Mouse (Mus musculus) embryonic facial prominence, embryonic 10.5 days (tissue): ENCODE measurements around the gene Psrc1. TPM values are rescaled to one million over a fixed set of nuclear protein-coding genes. Genes with fewer than 3 reads are reported as not detected.

ENCODE experiments used
- DNase-seq: peaks from one replicate; pipeline ENCODE4 v3.0.0-alpha.2; 2017; ENCODE audit warnings: low spot score
- H3K27ac ChIP-seq: fragments of 300-500 bp; sonication (generic); replicated peaks from 2 replicates; pipeline ENCODE4 v1.5.1; 2016; ENCODE audit warnings: mild to moderate bottlenecking
- H3K27me3 ChIP-seq: fragments of 300-500 bp; sonication (generic); replicated peaks from 2 replicates; pipeline ENCODE4 v1.6.1; 2016; ENCODE audit warnings: low read depth, mild to moderate bottlenecking; ENCODE audit not compliant: poor library complexity, severe bottlenecking
- H3K36me3 ChIP-seq: fragments of 300-500 bp; sonication (generic); replicated peaks from 2 replicates; pipeline ENCODE4 v1.6.1; 2016; ENCODE audit warnings: mild to moderate bottlenecking, moderate library complexity
- H3K4me1 ChIP-seq: fragments of 300-500 bp; sonication (generic); 2 replicates; pipeline ENCODE4 v1.6.1; 2016
- H3K4me3 ChIP-seq: fragments of 300-500 bp; sonication (generic); 2 replicates; pipeline ENCODE4 v1.5.1; 2016; ENCODE audit warnings: mild to moderate bottlenecking, moderate library complexity
- H3K9me3 ChIP-seq: fragments of 300-500 bp; sonication (generic); 2 replicates; pipeline ENCODE4 v1.6.1; 2016; ENCODE audit warnings: mild to moderate bottlenecking
- WGBS: fragments of 180-500 bp; shearing (Covaris S2); methylation state at CpG from one replicate; pipeline ENCODE4 v1.1.7; 2016; 5-methylcytosine and 5-hydroxymethylcytosine counted together
- polyA plus RNA-seq: library from polyadenylated mRNA; unstranded; fragments of >200 nt; fragmentation: Nextera tagmentation; extraction: Ambion mirVana; gene quantifications from 2 replicates; pipeline ENCODE4 v1.2.1, GENCODE M21; 2016

The Psrc1 gene
- polyA plus RNA-seq, 1 experiment from 2014 or later: 97.9 TPM

DNA sequence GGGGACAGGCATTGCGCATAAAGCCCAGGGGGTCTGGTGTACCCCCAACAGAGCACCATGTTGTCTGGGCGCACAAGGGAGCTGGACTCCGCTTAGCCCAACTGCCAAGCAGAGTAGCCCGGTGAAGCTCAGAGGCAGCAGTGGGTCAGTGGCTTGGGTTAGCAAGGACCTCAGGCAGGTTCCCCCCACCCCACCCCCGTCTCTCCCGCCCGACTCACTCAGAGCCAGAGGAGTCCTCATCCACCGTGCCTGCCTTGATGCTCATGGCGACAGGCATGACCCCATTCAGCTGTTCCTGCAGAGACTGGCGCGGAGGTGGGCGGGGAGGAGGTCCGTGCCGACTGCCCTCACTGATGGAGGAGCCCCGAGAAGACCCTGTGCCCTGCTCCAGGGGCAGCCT lies 9.2 kb downstream of the Psrc1 start:
- H3K9me3 ChIP-seq: no peaks in the 10 kb centered on the region
- peaks cover 40% of the 10 kb centered on the region for H3K4me1 ChIP-seq
- DNase-seq: no peak
- peaks cover 61% of the 10 kb centered on the region for H3K36me3 ChIP-seq
- peaks cover 22% of the 10 kb centered on the region for H3K27me3 ChIP-seq
- no peak overlapping the region for H3K4me3 ChIP-seq
- H3K27ac ChIP-seq: peak overlapping the region; percentile 69
- 44% methylated on average over 15 of the region's 15 CpGs for WGBS

DNA sequence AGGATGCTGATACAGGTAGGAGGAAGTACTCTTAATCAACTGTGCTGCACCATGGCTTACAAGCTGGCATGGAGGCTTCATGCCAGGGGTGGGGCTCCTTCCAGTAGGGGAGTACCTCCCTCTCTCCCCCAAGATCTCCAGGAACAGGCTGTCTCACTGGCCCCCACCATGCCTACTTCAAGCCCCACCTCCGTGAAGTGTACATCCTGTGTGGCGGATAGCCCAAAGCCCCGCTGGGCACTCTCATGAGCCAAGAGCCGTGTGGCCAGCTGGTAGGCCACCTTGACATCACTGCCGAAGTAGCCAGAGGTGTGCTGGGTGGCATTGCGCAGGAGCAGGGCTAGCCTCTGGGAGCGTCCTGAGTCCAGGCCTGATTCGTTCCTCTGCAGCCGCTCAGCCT lies 14.6 kb downstream of the Psrc1 start:
- Histone ChIP-seq H3K9me3 (no peaks in the 10 kb centered on the region), H3K4me3 (no peak overlapping the region), H3K4me1 (peaks cover 25% of the 10 kb centered on the region), H3K27ac (no peak overlapping the region), H3K27me3 (peaks cover 10% of the 10 kb centered on the region; the same call in 1 of the 2 replicates), H3K36me3 (peaks cover 98% of the 10 kb centered on the region)
- 92% methylated on average over 9 of the region's 9 CpGs for WGBS
- no peak for DNase-seq

DNA sequence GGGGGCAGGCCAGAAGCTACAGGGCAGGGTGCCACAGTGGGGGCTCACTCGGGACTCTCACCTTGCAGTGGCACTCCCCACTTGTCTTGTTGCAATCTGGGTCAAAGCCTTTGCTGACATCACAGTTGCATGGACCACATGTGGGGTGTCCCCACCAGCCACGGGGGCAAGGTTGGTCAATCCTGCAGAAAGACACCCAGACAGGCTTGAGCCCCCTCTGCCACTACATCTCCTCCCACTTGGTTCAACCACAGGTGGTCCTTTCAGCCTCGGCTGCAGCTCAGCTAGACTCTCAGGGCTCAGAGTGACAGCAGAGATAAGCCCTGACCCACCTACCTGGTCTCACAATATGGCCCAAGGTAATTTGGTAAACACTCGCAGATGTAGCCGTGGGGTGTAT lies 16.8 kb downstream of the Psrc1 start:
- 88% methylated on average over 5 of the region's 5 CpGs for WGBS
- Histone ChIP-seq H3K4me1 (peaks cover 19% of the 10 kb centered on the region), H3K27me3 (no peaks in the 10 kb centered on the region), H3K4me3 (no peak overlapping the region), H3K36me3 (peaks cover 97% of the 10 kb centered on the region), H3K9me3 (no peaks in the 10 kb centered on the region), H3K27ac (no peak overlapping the region)
- DNase-seq: no peak

DNA sequence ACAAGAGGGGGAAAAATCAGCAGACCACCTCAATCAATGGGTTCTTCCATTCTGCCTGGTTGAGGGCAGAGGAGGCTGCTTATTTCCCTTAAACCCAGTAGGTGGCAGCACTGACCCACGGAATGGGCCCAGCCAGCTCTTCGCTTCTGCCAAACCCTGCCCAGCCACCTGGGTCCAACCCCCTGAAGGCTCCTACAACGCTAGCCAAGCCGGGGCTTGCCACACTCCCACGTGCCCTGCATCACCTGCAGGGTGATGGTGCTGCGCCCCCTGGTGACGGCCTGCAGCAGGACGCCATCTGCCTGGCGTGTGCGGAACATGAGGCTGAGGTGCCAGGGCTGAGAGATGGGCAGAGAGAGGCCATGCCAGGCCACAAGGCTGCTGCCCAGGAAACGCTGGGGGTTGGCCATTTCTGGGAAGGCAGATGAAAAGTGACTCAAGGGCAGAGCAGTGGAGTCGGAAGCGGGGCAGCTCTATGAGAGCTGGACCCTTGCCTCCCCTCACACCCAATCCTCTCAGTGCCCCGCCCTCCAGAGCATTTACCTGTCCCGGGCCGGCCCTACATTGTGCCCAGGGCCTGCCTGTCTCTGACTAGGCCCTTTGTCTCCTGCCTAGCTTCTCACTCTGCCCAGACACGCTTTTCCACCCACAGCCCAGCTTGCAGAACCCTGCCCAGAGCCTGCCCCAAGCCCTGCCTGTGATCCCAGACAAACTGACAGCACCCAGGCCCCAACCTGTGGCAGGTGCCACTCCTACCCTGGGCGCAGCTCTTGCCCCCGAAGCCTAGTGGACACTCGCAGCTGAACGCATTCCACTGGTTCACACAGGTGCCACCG lies 18.3 kb downstream of the Psrc1 start:
- Histone ChIP-seq H3K4me1 (peaks cover 34% of the 10 kb centered on the region), H3K36me3 (peaks cover 95% of the 10 kb centered on the region), H3K27ac (peak overlapping the region; percentile 55), H3K4me3 (peak overlapping the region; percentile 15), H3K9me3 (no peaks in the 10 kb centered on the region), H3K27me3 (no peaks in the 10 kb centered on the region)
- DNase-seq: peak; percentile 92
- WGBS: 36% methylated on average over 22 of the region's 22 CpGs

DNA sequence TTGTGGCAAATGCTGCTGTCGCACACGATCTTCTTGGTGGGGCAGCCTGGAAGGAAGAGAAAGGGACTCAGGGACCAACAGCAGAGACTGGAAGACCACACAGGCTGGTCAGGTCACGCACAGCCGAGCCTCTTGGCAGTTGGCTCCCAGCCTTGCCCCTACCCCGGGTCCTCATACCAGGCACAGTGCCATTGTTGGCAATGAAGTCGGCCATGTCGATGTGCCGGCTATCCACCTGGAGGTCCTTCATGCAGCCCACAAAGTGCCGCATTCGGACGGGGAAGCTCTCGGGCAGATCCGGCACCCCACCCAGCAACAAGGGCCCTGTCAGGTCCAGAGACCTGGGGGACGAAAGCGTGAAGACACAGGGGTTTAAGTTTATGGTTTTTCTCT lies 18.9 kb downstream of the Psrc1 start:
- Histone ChIP-seq H3K9me3 (no peaks in the 10 kb centered on the region), H3K36me3 (peaks cover 94% of the 10 kb centered on the region), H3K4me1 (peaks cover 37% of the 10 kb centered on the region), H3K27ac (peak overlapping the region; percentile 55; the same call in 1 of the 2 replicates), H3K27me3 (no peaks in the 10 kb centered on the region), H3K4me3 (no peak overlapping the region)
- DNase-seq: no peak
- 89% methylated on average over 15 of the region's 15 CpGs for WGBS

DNA sequence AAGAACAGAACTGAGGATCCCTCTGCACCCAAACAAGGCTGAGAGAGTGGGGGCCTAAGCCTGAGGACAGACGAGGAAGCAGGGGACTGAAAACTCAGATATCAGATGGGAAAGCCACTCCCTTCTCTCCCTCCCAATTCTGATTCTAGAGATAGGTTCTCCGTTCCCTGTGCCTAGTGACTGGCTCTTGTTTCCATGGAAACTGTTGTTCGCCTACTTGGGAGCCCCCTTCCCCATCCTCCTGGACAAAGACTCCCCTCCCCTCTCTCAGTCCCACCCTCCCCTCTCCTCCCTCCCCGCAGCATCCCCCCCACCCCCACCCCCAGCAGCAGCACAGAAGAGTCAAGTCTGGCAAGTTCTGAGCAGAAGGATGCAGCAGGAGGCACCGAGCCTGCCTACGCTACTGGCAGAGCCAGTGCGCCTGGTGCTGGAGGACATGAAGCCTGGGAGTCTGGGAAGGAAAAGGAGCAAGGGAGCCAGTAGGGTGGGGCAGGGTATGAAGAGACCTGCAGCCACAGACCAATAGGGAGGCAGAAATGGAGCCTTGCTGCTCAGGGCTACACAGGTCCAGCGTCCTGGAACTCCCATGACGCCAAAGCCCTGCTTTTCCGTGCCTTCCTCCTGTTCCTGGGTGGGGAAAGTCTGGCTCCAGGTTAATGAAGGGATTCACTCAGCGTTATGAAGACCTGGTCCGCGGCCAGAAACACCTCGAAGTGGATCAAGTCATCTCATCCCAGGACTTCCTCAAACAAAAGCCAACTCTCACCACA lies 22.1 kb downstream of the Psrc1 start:
- peaks cover 88% of the 10 kb centered on the region for H3K36me3 ChIP-seq
- 45% methylated on average over 14 of the region's 14 CpGs for WGBS
- H3K9me3 ChIP-seq: no peaks in the 10 kb centered on the region
- peaks cover 53% of the 10 kb centered on the region for H3K4me1 ChIP-seq
- no peaks in the 10 kb centered on the region for H3K27me3 ChIP-seq
- DNase-seq: peak; percentile 25
- H3K27ac ChIP-seq: peak overlapping the region; percentile 77
- peak overlapping the region; percentile 23; the same call in 1 of the 2 replicates for H3K4me3 ChIP-seq

DNA sequence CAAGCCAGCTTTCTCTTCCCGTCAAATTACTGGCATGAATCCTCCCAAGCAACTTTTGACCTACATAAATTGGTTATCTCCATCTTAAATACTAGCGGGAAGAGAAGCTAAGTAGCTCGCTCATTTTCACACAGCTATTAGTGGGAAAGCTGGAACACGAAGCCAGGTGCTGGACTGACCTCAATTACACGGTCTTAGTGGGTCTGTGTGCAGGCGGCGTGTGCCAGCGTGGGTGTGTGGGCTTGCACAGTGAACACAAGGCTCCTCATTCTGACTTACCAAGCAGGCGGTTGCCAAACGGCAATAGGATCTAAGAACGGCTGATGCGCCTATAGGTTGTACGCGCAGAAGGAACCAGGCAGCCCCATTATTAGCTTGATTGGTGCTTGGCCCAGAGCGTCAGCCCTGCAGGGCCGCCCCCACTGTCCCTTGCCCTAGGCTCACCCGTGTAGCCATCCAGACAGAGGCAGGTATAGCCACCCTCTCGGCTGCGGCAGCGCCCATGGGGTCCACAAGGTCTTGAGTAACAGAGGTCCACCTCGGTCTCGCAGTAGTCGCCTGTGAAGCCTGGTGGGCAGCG lies 22.8 kb downstream of the Psrc1 start:
- H3K9me3 ChIP-seq: no peaks in the 10 kb centered on the region
- DNase-seq: no peak
- 89% methylated on average over 24 of the region's 24 CpGs for WGBS
- H3K27me3 ChIP-seq: no peaks in the 10 kb centered on the region
- peaks cover 60% of the 10 kb centered on the region for H3K4me1 ChIP-seq
- H3K4me3 ChIP-seq: no peak overlapping the region
- H3K36me3 ChIP-seq: peaks cover 82% of the 10 kb centered on the region
- H3K27ac ChIP-seq: peak overlapping the region; percentile 27

DNA sequence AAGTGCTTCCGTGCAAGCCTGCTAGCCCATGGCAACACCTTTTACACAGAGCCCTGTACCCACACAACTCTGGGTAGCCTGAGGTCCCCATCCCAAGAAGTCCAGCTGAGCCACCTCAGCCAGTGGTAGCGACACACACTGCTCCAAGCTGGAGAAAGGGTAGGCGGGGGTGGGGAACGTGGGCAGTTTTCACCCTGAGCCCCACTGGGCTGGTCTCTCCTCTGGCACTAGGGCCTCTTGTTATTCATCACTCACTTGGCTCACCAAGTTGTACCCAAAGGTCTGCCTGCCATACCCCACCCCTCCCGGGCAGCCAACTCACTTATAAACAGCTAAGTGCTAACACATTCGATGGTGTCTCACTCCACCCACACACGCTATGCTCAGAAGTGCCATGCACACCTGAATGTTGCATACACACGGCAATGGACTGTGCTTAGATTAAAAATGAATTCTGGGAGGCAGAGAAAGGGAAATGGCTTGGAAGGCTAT lies 24.9 kb downstream of the Psrc1 start:
- no peak for DNase-seq
- Histone ChIP-seq H3K27me3 (no peaks in the 10 kb centered on the region), H3K4me1 (peaks cover 53% of the 10 kb centered on the region), H3K4me3 (no peak overlapping the region), H3K36me3 (peaks cover 80% of the 10 kb centered on the region), H3K9me3 (peaks cover 13% of the 10 kb centered on the region), H3K27ac (no peak overlapping the region)
- WGBS: 91% methylated on average over 8 of the region's 8 CpGs

DNA sequence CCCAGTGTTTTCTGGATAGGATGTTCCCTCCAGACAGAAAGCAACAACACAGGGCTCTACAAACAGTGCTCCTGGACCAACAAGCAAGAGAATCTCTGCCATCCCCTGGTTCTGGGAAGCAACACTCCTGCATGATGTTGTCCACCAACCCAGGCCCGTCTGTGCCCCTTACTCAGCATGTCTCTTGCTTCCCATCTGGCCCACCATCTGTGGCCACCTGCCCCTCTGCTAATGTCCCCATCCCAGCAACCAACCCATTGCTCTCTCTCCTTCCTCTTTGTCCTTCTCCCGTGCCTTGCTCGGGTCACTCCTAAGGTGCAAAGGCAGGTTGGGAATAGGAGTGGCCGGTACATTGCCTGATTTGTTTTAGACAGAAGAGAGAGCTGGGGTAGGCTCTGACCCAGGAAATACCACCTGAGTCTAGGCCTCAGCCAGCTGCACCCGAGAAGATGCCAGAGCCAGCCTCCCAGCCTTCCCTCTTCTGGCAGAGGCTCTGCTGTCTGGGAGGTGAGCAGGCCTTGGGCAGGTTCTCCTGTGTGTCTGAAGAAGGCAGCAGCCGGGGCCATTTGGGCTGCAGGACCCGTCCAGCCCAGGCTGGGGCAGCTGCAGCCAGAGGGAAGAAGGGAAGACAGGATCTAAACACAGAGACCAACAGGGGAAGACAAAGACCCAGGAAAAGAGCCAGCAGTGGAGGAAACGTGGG lies 26.2 kb downstream of the Psrc1 start:
- H3K4me1 ChIP-seq: peaks cover 55% of the 10 kb centered on the region
- H3K27ac ChIP-seq: peak overlapping the region; percentile 86
- 50% methylated on average over 8 of the region's 8 CpGs for WGBS
- peak overlapping the region; percentile 49 for H3K4me3 ChIP-seq
- peaks cover 25% of the 10 kb centered on the region for H3K9me3 ChIP-seq
- H3K27me3 ChIP-seq: peaks cover 9% of the 10 kb centered on the region
- peaks cover 81% of the 10 kb centered on the region for H3K36me3 ChIP-seq
- no peak for DNase-seq

DNA sequence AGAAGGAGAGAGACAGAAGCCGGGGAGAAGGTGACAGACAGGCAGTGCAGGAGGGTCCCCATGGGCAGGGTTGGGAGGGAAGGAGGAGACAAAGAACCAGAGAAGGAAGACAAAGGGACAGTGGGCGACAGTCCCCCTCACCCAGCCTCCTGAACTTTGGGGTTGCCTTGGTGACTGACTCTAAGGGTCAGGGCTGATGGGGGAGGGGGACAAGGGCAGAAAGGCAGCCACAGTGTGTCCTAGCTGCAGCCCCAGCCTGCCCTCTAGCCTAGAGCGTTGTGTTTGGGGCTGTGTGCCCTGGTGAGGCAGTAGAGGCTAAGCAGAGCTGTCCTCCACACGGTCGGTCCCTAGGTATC lies 26.7 kb downstream of the Psrc1 start:
- H3K36me3 ChIP-seq: peaks cover 78% of the 10 kb centered on the region
- H3K27ac ChIP-seq: peak overlapping the region; percentile 86
- H3K27me3 ChIP-seq: peaks cover 14% of the 10 kb centered on the region
- DNase-seq: peak; percentile 52
- 11% methylated on average over 5 of the region's 5 CpGs for WGBS
- peaks cover 57% of the 10 kb centered on the region for H3K4me1 ChIP-seq
- peaks cover 25% of the 10 kb centered on the region for H3K9me3 ChIP-seq
- H3K4me3 ChIP-seq: peak overlapping the region; percentile 49

DNA sequence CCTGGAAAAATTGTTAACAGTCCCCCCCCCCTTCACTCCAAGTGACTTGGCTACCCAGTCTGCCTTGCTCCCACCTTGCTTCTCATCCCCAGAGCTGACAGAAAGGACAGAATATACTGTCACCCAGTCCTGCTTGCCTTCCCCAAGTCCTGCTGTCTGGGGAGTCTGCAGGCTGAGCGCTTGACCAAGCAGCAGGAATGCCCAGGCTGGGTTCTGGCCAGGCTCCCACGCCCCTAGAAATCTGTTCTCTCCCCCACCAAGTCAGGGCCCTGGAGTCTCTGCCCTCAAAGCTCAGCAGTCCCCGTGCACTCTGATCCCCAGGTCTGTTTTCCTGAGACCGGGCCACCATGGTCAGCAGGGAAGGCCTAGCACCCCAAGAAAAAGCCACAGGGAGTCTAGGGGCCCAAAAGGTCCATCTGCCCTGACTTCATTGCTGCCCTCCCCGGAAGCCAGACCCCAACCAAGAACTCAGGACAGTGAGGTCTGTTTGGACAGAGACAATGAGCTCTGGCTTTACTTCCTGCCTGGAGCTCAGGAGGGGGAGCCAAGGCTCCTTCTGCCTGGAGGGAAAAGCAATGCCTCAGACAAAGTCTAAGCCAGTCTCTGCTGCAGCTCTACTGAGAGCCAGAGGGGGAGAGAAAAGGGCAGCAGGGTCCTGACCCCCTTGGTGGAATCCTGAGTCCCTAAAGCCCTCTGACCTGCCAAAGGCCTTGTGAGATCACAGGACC lies 27.6 kb downstream of the Psrc1 start:
- Histone ChIP-seq H3K36me3 (peaks cover 72% of the 10 kb centered on the region), H3K27ac (peak overlapping the region; percentile 86), H3K4me1 (peaks cover 57% of the 10 kb centered on the region), H3K27me3 (peaks cover 18% of the 10 kb centered on the region), H3K9me3 (peaks cover 25% of the 10 kb centered on the region), H3K4me3 (peak overlapping the region; percentile 49)
- WGBS: 31% methylated on average over 5 of the region's 5 CpGs
- DNase-seq: no peak
